Mouse (Mus musculus) stomach, postnatal 0 days (tissue): ENCODE measurements around the gene Myod1. TPM values are rescaled to one million over a fixed set of nuclear protein-coding genes. Genes with fewer than 3 reads are reported as not detected.

Experiments
- ATAC-seq: fragments of 200-750 bp; cut with Nextera tagmentation; 2 replicates; pipeline ENCODE4 v1.8.0; 2017; ENCODE audit not compliant: low FRiP score, low TSS enrichment
- DNase-seq: peaks from one replicate; pipeline ENCODE4 v3.0.0-alpha.2; 2016; ENCODE audit warnings: low spot score
- H3K27ac ChIP-seq: fragments of 300-500 bp; sonication (generic); replicated peaks from 2 replicates; pipeline ENCODE4 v1.5.1; 2014; ENCODE audit warnings: mild to moderate bottlenecking, control low read depth
- H3K27me3 ChIP-seq: fragments of 300-500 bp; sonication (generic); 2 replicates; pipeline ENCODE4 v1.6.1; 2014; ENCODE audit warnings: low read length; ENCODE audit not compliant: control insufficient read depth, insufficient read depth
- H3K36me3 ChIP-seq: fragments of 300-500 bp; sonication (generic); 2 replicates; pipeline ENCODE4 v1.6.1; 2014; ENCODE audit warnings: low read length, mixed read lengths; ENCODE audit not compliant: control insufficient read depth, insufficient read depth
- H3K4me1 ChIP-seq: fragments of 300-500 bp; sonication (generic); replicated peaks from 2 replicates; pipeline ENCODE4 v1.6.1; 2014; ENCODE audit warnings: antibody characterized with exemption; ENCODE audit not compliant: control insufficient read depth, insufficient read depth
- H3K4me2 ChIP-seq: fragments of 300-500 bp; sonication (generic); replicated peaks from 2 replicates; pipeline ENCODE4 v1.6.1; 2014; ENCODE audit warnings: low read depth, mild to moderate bottlenecking, control low read depth, moderate library complexity
- H3K4me3 ChIP-seq: fragments of 300-500 bp; sonication (generic); 2 replicates; pipeline ENCODE4 v1.5.1; 2014; ENCODE audit warnings: low read depth, low read length, control low read depth
- H3K9ac ChIP-seq: fragments of 300-500 bp; sonication (generic); 2 replicates; pipeline ENCODE4 v1.6.1; 2014; ENCODE audit warnings: mild to moderate bottlenecking, low read length, control low read depth, mixed read lengths
- H3K9me3 ChIP-seq: fragments of 300-500 bp; sonication (generic); 2 replicates; pipeline ENCODE4 v1.6.1; 2016; ENCODE audit warnings: low read length; ENCODE audit not compliant: control insufficient read depth
- CTCF ChIP-seq: IDR thresholded peaks from 2 replicates; pipeline ENCODE4 v1.5.1; 2016; ENCODE audit warnings: antibody characterized with exemption, low read depth, mild to moderate bottlenecking, moderate library complexity
- EP300 ChIP-seq: optimal IDR thresholded peaks from 2 replicates; pipeline ENCODE3; 2016; ENCODE audit warnings: antibody characterized with exemption
- whole genome bisulfite sequencing: fragments of 180-500 bp; shearing (Covaris S2); extraction: QIAGEN DNeasy Blood & Tissue Kit; methylation state at CpG from one replicate; pipeline ENCODE4 v1.1.7; 2014; 5-methylcytosine and 5-hydroxymethylcytosine counted together
- polyA plus RNA-seq: library from polyadenylated mRNA; unstranded; fragments of >200 nt; fragmentation: Nextera tagmentation; extraction: Ambion mirVana; gene quantifications from 2 replicates; pipeline ENCODE4 v1.2.1, GENCODE M21; 2015

Myod1 gene
- polyA plus RNA-seq, 1 experiment from 2014 or later = 0.50 TPM

- H3K4me3 ChIP-seq = no peak overlapping the region
- H3K36me3 ChIP-seq = no peaks in the 10 kb centered on the region
- H3K9me3 ChIP-seq = no peaks in the 10 kb centered on the region
- H3K4me2 ChIP-seq = no peak overlapping the region
- DNase-seq = peak; percentile 85
- peaks cover 28% of the 10 kb centered on the region for H3K27me3 ChIP-seq
- 0% methylated on average over 2 of the region's 2 CpGs for whole genome bisulfite sequencing
- TF ChIP-seq EP300 = no peak
- peak; percentile 93 for TF ChIP-seq CTCF
- H3K27ac ChIP-seq = no peak overlapping the region
- no peaks in the 10 kb centered on the region for H3K4me1 ChIP-seq
- peak; percentile 58 for ATAC-seq
- no peak overlapping the region for H3K9ac ChIP-seq
Measured at GRCm38 (mm10) chr7:46393116-46393515, 16.8 kb downstream of the Myod1 start.

GRCm38 (mm10) chr7:46393718-46394511 lies 17.6 kb downstream of the Myod1 start:
- no peak for TF ChIP-seq EP300
- TF ChIP-seq CTCF = no peak
- ATAC-seq = no peak
- WGBS = 31% methylated on average over 12 of the region's 12 CpGs

GRCm38 (mm10) chr7:46394933-46395332 lies 18.7 kb downstream of the Myod1 start:
- Histone ChIP-seq H3K27ac (no peak overlapping the region), H3K9ac (no peak overlapping the region)
- WGBS = 56% methylated on average over 4 of the region's 4 CpGs

More at GRCm38 (mm10) chr7:46393718-46394511, 17.6 kb downstream of the Myod1 start:
- no peak for DNase-seq
- no peak overlapping the region for H3K27ac ChIP-seq
- no peaks in the 10 kb centered on the region for H3K4me1 ChIP-seq
- no peaks in the 10 kb centered on the region for H3K9me3 ChIP-seq
- H3K9ac ChIP-seq = no peak overlapping the region
- H3K27me3 ChIP-seq = peaks cover 32% of the 10 kb centered on the region
- H3K4me2 ChIP-seq = no peak overlapping the region
- no peaks in the 10 kb centered on the region for H3K36me3 ChIP-seq
- H3K4me3 ChIP-seq = no peak overlapping the region

GRCm38 (mm10) chr7:46395571-46395970 lies 19.3 kb downstream of the Myod1 start:
- no peak for ATAC-seq
- Histone ChIP-seq H3K36me3 (no peaks in the 10 kb centered on the region), H3K4me1 (no peaks in the 10 kb centered on the region), H3K9me3 (no peaks in the 10 kb centered on the region), H3K27me3 (peaks cover 33% of the 10 kb centered on the region), H3K4me3 (no peak overlapping the region), H3K4me2 (no peak overlapping the region), H3K9ac (no peak overlapping the region), H3K27ac (no peak overlapping the region)
- TF ChIP-seq EP300 = no peak
- no peak for TF ChIP-seq CTCF
- no peak for DNase-seq
- 34% methylated on average over 6 of the region's 6 CpGs for WGBS

More at GRCm38 (mm10) chr7:46394933-46395332, 18.7 kb downstream of the Myod1 start:
- H3K4me2 ChIP-seq = no peak overlapping the region
- H3K27me3 ChIP-seq = peaks cover 33% of the 10 kb centered on the region
- no peak overlapping the region for H3K4me3 ChIP-seq
- H3K9me3 ChIP-seq = no peaks in the 10 kb centered on the region
- H3K36me3 ChIP-seq = no peaks in the 10 kb centered on the region
- no peak for TF ChIP-seq CTCF
- TF ChIP-seq EP300 = no peak
- no peak for ATAC-seq
- no peak for DNase-seq
- H3K4me1 ChIP-seq = no peaks in the 10 kb centered on the region

- Histone ChIP-seq H3K9ac (no peak within 1 kb of the TSS), H3K4me1 (no peaks in the 10 kb centered on the region), H3K27ac (no peak within 1 kb of the TSS), H3K36me3 (no peaks in the 10 kb centered on the region), H3K9me3 (no peaks in the 10 kb centered on the region), H3K27me3 (peaks cover 33% of the 10 kb centered on the region), H3K4me3 (peak within 1 kb of the TSS; percentile 36), H3K4me2 (peak within 1 kb of the TSS; percentile 64)
- ATAC-seq (peak; percentile 80), DNase-seq (peak; percentile 88)
- under 1% methylated on average over 45 of the region's 93 CpGs for WGBS
- no peak for TF ChIP-seq EP300
- 0 out of 2 replicates have a peak, but pooled peaks have one; percentile 7 for TF ChIP-seq CTCF
Measured at GRCm38 (mm10) chr7:46396231-46396927, 20.1 kb downstream of the Myod1 start, which contains the start of gene Kcnc1. Kcnc1 (plus strand) TSS chr7:46396497.
